Mouse (Mus musculus): ENCODE results near the gene Rcor2.

Gene Rcor2

DNA sequence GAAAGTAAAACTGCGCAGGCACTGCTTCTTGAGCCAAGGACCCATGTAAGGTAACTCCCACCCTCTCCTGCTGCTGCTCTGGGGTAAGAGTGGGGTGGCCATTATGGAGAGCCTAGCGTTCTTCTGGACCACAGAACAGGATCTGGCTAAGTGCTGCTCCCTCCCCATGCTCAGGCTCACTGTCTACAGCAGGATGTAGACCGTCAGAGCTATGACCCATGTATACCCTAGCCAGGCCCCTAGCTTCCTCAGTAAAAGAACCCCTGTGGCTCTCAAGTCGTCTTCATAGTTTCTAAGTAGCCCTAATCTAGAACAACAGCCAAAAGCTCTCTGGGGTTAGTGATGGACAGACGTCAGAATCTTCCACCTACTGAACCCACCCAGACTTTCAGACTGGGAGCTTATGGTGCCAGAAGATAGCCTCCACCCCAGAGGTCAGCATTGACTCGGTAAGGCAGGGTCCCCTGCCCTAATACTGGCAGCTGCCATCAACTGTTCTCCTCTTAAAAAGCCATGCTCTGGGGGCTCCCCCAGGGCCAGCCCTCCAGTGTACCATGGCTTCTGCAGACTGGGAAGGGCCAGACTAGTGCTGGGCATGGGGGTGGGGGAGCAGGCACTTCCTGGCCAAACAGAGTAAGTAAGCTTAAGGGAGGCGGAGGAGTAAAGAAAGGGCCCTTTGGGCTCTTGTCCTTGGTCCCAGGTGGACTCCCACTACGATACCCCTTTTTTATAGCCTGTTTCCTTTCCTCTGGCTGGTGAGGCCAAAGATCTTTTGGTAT lies 27.2 kb downstream of the Rcor2 start:
- DNase-seq (ENCODE audit: low spot score): no peak

DNA sequence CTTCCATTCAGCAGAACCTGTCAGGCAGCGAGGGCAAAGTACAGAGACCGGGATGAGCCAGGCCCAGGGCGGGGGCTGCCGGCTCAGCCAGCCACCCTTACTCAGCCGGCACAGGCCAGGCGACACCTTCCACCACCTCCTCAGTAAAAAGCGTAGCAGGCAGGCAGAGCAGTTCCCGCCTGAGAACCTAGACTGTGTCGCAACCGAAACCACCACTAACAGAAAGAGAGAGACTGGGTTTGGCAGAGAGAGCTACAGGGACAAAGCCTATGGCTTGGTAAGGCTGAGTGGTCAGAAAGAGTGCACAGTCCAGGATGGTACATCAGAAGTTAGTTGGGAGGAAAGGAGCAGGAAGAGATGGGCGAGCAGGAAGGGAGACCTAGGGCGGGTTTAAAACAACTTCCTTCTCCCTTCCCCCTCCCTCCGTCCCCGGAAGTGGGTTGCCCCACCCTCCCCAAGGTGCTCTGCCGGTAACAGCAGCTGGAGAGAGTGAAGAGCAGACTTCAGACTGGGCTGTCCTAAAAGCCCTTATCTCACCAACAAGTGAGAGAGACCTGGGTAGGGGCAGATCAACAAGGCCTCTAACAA lies 28.0 kb downstream of the Rcor2 start:
- DNase-seq (ENCODE audit: low spot score): peak; percentile 80

DNA sequence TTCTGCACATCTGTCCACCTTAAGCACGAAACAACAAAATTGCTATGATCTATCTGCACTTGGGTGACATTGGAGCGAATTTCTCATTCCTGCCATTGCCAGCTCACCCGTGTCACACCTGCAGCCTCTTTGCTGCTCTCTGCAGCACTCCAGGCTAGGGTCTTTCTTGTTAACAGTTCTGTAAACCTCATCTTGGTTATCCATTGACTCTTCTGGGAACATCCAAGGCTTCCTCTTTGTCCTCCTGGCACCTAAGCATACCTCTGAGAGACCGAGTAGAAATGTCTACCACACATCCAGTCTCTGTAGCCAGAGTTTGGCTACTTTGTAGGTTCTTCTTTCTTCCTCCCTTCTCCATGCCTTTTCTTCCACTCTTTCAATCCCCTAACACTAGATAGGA lies 28.8 kb downstream of the Rcor2 start:
- DNase-seq (ENCODE audit: low spot score): no peak

- DNase-seq (ENCODE audit: low spot score): no peak
Measured at GRCm38 (mm10) chr19:7299052-7299451, 31.9 kb downstream of the Rcor2 start.

GRCm38 (mm10) chr19:7300078-7300477 lies 33.0 kb downstream of the Rcor2 start:
- DNase-seq (ENCODE audit: low spot score): no peak

- no peak for DNase-seq (ENCODE audit: low spot score)
Measured at GRCm38 (mm10) chr19:7301647-7302492, 34.7 kb downstream of the Rcor2 start.

- no peak for DNase-seq (ENCODE audit: low spot score)
Measured at GRCm38 (mm10) chr19:7302493-7302797, 35.3 kb downstream of the Rcor2 start.

DNA sequence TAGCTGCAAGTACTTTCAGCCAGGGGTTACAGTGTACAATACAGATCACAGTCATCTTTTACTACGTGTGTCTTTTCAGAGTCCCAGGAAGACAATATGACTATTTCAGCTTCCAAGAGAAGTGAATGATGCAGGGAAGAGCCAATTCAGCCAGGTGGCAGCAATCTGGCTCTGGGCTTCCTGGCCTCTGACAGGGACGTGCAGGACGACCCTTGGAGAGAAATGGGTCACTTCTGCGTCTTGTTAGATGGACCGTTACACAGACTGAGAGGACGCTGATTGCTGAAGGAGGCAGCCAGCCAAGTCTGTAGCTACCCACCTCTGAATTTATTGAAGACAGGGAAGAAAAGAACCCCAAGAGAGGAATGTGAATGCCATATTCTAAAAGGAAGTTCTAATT lies 36.7 kb downstream of the Rcor2 start:
- no peak for DNase-seq (ENCODE audit: low spot score)

DNA sequence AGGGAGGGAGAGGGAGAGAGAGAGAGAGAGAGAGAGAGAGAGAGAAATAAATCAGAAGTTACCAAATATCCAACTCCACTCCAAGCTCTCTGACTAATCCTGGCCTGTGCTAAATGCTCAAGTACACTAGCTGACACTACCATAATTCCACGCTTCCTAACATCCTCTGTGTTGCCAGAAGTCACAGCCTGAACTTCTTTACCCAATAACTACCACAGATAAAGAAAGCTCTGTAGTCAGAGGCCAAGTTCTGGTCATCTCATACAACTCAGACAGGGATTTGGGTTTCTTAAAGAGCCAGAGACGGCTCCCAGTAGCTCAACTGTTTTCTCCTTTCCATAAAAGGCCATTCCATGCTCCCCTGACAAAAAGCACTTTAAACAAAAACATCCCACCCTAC lies 37.7 kb downstream of the Rcor2 start:
- no peak for DNase-seq (ENCODE audit: low spot score)

- DNase-seq (ENCODE audit: low spot score): no peak
Measured at GRCm38 (mm10) chr19:7305380-7306310, 38.5 kb downstream of the Rcor2 start.

- DNase-seq (ENCODE audit: low spot score): peak; percentile 59
Measured at GRCm38 (mm10) chr19:7306968-7307367, 39.8 kb downstream of the Rcor2 start.

GRCm38 (mm10) chr19:7307995-7308770 lies 41.1 kb downstream of the Rcor2 start:
- peak; percentile 80 for DNase-seq (ENCODE audit: low spot score)

DNA sequence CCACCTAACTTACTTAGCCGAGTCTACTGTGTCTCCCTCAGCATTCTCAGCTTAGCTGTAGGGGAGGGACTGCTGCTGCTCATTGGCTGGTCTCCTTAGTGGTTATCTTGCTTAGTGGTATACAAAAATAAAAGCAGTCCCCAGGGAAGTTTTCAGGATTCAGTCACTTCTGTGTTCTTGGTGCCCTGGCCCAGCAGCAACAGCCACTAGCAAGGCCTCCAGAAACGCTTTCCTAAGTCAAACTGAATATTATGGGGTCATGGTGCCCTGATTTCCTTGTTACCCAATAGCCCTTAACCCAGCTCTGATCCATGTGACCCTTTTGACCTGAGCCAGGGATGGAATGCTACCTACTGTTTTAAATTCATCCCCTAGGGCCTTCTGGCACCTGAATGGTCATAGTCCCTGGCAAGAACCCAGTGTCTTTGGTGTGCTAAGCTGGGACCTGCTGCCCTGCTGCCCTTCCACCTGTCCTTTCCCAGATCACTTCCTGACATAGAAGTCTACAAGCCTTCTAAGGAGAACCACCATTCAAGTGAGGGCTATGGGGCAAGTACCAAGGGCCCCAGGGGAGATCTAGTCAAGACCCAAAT lies 42.7 kb downstream of the Rcor2 start:
- DNase-seq (ENCODE audit: low spot score): no peak

DNA sequence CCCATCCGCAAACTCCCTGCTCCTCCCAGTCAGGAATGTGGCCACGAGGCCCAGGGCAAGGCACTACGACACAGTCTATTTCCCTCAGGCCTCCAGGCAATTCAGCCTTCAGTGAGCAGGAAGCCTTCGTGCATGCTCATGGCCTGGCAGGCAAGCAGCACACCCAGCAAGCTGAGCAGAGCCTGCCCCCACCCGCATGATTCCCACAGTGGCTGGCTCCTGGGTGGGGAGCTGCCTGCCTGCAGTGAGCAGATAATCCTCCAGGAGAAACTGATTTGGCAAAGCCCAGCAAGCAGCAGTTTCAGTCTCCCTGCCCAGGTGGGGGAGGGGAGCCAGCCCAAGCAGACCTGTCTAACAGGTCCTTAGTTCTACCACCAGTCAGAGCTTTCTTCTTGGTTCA lies 43.6 kb downstream of the Rcor2 start:
- peak; percentile 75 for DNase-seq (ENCODE audit: low spot score)

- DNase-seq (ENCODE audit: low spot score): peak; percentile 41
Measured at GRCm38 (mm10) chr19:7311306-7311705, 44.2 kb downstream of the Rcor2 start.

DNA sequence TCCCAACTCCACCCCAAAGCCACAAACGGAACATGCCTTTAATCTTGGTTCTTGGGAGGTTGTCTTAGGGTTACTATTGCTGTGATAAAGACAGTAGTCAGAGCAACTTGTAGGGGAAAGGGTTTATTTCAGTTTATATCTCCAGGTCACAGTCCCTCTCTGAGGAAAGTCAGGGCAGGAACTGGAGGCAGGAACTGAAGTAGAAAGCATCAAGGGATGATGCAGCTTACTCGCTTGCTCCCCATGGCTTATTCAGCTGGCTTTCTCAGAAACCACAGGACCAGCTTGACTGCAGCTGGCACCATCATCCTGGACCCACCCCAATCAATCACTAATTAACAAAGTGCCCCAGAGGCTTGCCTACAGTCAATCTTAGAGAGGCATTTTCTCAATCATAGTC lies 46.5 kb downstream of the Rcor2 start:
- no peak for DNase-seq (ENCODE audit: low spot score)

GRCm38 (mm10) chr19:7314976-7315586 lies 48.0 kb downstream of the Rcor2 start:
- no peak for DNase-seq (ENCODE audit: low spot score)

DNA sequence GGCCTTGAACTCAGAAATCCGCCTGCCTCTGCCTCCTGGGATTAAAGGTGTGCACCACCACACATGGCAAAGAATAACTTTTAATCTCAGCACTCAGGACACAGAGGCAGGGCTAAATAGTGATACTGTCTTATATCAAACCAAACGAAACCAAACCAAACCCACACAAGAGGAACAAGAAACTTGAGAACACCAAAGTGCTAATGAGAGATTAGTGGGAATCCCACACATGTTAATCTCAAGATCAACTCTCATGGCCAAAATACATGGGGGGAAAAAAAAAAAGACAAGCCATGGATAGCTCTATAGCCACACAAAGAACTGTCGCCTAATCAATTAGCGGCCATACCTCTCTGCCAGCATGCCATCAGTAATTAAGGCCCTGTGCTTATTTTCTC lies 48.5 kb downstream of the Rcor2 start:
- DNase-seq (ENCODE audit: low spot score): no peak

DNA sequence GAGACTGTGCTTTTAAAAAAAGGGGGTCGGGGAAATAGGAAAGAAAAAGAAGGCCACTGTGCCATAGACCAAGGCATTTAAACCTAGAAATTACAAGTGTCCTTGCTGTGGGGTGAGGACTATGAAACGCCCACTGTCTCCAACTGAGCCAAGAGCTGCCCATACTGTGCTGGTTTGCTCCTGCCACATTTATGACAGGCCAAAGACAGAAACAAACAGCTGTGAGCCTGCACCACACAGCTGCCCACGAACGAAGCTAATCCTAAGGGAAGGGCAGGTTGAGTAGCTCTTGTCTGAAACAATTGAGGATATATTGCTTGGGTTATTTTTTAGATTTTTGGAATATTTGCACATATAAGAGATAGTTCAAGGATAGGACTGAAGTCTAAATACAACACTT lies 49.7 kb downstream of the Rcor2 start:
- DNase-seq (ENCODE audit: low spot score): no peak

DNA sequence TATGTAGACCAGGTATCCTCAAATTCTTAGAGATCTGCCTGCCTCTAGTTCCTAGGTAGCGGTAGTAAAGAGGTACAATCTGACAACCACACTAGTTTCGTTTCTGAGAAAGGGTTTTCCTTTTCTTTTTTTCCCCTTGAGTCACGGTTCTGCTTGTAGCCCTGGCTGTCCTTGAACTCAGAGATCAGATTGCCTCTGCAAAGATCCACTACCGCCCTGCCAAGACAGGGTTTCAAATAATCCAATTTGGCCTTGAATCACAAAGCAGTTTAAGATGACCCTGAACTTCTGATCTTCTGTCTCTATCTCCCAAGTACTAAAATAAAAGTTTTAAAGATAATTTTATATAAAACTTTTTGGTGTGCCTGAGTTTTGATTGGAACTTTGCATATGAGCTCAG lies 50.6 kb downstream of the Rcor2 start:
- DNase-seq (ENCODE audit: low spot score): no peak
